Mouse (Mus musculus) heart, embryonic 14.5 days (tissue): ENCODE results near the gene Poc1b. TPM values are rescaled to one million over a fixed set of nuclear protein-coding genes. Genes with fewer than 3 reads are reported as not detected.

Experiments
- ATAC-seq: fragments of 200-750 bp; cut with Nextera tagmentation; 2 replicates; pipeline ENCODE4 v1.8.0; 2017; ENCODE audit warnings: low read depth, moderate TSS enrichment; ENCODE audit not compliant: insufficient number of reproducible peaks, insufficient read depth, low FRiP score
- H3K27ac ChIP-seq, 2 experiments: fragments of 200-500 bp in 1 of 2; fragments of 300-500 bp in 1 of 2; sonication (generic) in 1 of 2; replicated peaks in 1 of 2; 2 replicates each; pipeline ENCODE4 v1.5.1; 2012 to 2014; ENCODE audit warnings: low read depth in 2 of 2, low read length in 2 of 2, control low read depth in 1 of 2, mild to moderate bottlenecking in 1 of 2, mixed read lengths in 1 of 2; ENCODE audit not compliant: control insufficient read depth in 1 of 2, insufficient read depth in 1 of 2
- H3K27me3 ChIP-seq: fragments of 300-500 bp; sonication (generic); 2 replicates; pipeline ENCODE4 v1.6.1; 2014; ENCODE audit warnings: mild to moderate bottlenecking, low read length, control low read depth; ENCODE audit not compliant: control insufficient read depth, insufficient read depth
- H3K36me3 ChIP-seq: fragments of 300-500 bp; sonication (generic); 2 replicates; pipeline ENCODE4 v1.6.1; 2014; ENCODE audit warnings: mild to moderate bottlenecking, control low read depth, low read length, mixed read lengths; ENCODE audit not compliant: control insufficient read depth, insufficient read depth
- H3K4me1 ChIP-seq, 2 experiments: fragments of 200-500 bp in 1 of 2; fragments of 300-500 bp in 1 of 2; sonication (generic) in 1 of 2; 2 replicates each; pipeline ENCODE4 v1.6.1; 2012 to 2014; ENCODE audit warnings: low read length in 2 of 2, control low read depth in 1 of 2, mixed read lengths in 1 of 2; ENCODE audit not compliant: control insufficient read depth in 2 of 2, insufficient read depth in 2 of 2
- H3K4me2 ChIP-seq: fragments of 300-500 bp; sonication (generic); 2 replicates; pipeline ENCODE4 v1.6.1; 2014; ENCODE audit warnings: mild to moderate bottlenecking, low read length
- H3K4me3 ChIP-seq, 2 experiments: fragments of 200-500 bp in 1 of 2; fragments of 300-500 bp in 1 of 2; sonication (generic) in 1 of 2; 2 replicates each; pipeline ENCODE4 v1.5.1; 2012 to 2014; ENCODE audit warnings: low read length in 2 of 2, mild to moderate bottlenecking in 2 of 2, control low read depth in 1 of 2, low read depth in 1 of 2, moderate library complexity in 1 of 2; ENCODE audit not compliant: control insufficient read depth in 1 of 2, insufficient read depth in 1 of 2
- H3K9ac ChIP-seq: fragments of 300-500 bp; sonication (generic); 2 replicates; pipeline ENCODE4 v1.6.1; 2014; ENCODE audit warnings: mild to moderate bottlenecking, low read length
- H3K9me3 ChIP-seq: fragments of 300-500 bp; sonication (generic); 2 replicates; pipeline ENCODE4 v1.6.1; 2016; ENCODE audit warnings: low read length, control low read depth; ENCODE audit not compliant: control insufficient read depth
- WGBS: fragments of 180-500 bp; shearing (Covaris S2); extraction: QIAGEN DNeasy Blood & Tissue Kit; methylation state at CpG from one replicate; pipeline ENCODE4 v1.1.7; 2014; 5-methylcytosine and 5-hydroxymethylcytosine counted together
- polyA plus RNA-seq: library from polyadenylated mRNA; unstranded; fragments of >200 nt; fragmentation: Nextera tagmentation; extraction: Ambion mirVana; gene quantifications from 2 replicates; pipeline ENCODE4 v1.2.1, GENCODE M21; 2014

Poc1b gene
- polyA plus RNA-seq, 1 experiment from 2014 or later = 11.7 TPM

DNA sequence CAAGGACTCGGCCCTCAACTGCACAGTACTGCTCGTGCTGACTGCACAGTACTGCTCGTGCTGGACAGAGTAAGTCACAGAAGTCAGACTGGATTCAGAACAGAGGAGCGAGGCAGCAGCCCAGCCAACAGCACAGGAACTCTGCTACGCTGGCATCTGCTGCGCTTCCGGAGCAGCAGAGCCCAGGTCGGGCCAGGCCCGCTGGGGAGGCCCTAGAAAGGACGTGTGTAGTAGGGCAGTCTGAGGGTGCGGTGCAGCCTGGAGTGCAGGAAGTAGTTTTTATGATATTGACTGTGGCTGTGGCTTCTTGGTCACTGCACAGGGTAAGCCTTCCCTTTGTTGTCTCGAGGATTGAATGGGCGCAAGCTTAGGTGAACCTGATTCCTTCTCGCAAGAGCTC lies 20.1 kb downstream of the Poc1b start:
- WGBS = 87% methylated on average over 14 of the region's 14 CpGs
- Histone ChIP-seq H3K36me3 (no peaks in the 10 kb centered on the region), H3K4me1 (peaks cover 0 to 7% of the 10 kb centered on the region in 2 experiments; a peak in 1 of 4 replicates), H3K27me3 (no peaks in the 10 kb centered on the region), H3K4me3 (no peak overlapping the region), H3K27ac (no peak overlapping the region), H3K9me3 (no peaks in the 10 kb centered on the region), H3K4me2 (no peak overlapping the region), H3K9ac (no peak overlapping the region)
- no peak for ATAC-seq

DNA sequence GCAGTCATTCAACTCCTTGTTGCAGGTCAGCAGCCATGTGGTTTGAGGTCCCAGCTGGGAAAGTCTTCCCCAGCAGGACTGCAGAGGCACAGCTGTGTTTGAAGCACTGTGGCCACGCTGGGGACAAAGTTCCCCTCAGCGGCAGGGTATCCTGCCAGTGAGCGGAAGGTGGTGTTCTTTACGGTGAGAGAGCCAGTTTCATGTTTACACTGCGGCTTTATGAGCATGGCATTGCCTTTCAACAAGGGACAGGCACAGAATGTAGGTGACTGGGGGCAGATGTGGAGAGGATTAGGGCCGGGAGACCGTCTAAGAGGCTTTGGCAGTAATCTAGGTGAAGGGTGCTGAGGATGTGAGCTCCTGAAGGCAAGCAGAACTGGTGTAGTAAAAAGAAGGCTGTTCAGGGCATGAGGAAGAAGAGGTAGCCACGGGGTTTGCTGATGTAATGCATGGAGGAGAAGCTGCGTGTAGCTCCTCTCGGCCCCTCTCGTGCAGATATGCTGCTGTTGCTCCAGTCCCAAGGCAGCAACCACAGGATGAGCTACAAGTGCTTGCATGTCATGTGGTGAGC lies 20.9 kb downstream of the Poc1b start:
- Histone ChIP-seq H3K9me3 (no peaks in the 10 kb centered on the region), H3K9ac (no peak overlapping the region), H3K27ac (no peak overlapping the region), H3K4me2 (no peak overlapping the region), H3K4me3 (no peak overlapping the region), H3K36me3 (no peaks in the 10 kb centered on the region), H3K4me1 (peaks cover 0 to 7% of the 10 kb centered on the region in 2 experiments; a peak in 1 of 4 replicates), H3K27me3 (no peaks in the 10 kb centered on the region)
- no peak for ATAC-seq
- WGBS = 76% methylated on average over 11 of the region's 11 CpGs

DNA sequence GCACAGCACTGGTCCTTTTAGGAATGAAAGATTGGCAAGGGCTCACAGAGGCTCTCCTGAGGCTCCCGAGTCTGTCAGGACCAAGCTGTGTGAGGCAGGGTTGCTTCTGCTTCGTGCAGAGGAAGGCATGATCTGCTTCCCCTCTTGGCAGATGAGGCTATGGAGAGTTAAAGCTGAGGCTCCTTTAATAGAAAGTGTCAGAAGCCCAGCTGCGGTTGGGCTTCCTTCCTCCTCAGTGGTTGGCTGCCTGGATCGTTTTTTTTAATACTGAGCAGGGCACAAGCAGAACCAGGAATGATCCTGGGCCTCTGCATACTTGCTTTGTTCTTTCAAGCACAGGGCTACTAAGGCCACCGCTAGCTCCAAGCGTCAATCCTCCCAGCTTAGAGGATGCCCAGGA lies 23.8 kb downstream of the Poc1b start:
- no peak overlapping the region for H3K27ac ChIP-seq
- 15% methylated on average over 6 of the region's 6 CpGs for WGBS
- H3K4me3 ChIP-seq = no peak overlapping the region
- no peak for ATAC-seq
- no peaks in the 10 kb centered on the region for H3K9me3 ChIP-seq
- 0 out of 2 replicates have a peak, but pooled peaks cover 4% of the 10 kb centered on the region for H3K36me3 ChIP-seq
- peaks cover 0 to 7% of the 10 kb centered on the region in 2 experiments; a peak in 1 of 4 replicates for H3K4me1 ChIP-seq
- H3K27me3 ChIP-seq = no peaks in the 10 kb centered on the region
- H3K9ac ChIP-seq = no peak overlapping the region
- H3K4me2 ChIP-seq = no peak overlapping the region

DNA sequence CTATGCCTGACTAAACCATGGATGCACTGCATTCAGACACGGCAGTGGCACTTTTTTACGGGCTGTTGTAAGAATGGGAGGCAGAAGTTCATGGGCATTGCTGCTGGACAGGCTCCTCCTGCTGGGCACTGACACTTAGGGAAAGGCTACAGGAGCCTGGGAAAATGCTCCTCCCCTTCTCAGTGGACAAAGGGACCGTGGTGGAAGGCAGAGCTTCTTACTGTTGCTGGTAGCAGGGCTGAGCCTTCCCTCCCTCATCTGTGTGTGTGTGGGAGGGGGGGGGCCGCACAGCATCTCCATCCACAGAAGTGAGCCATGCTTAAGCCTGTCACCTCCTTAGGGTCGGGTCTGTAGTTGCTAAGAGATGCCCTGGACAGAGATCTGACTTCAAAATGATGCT lies 24.5 kb downstream of the Poc1b start:
- ATAC-seq = no peak
- 64% methylated on average over 5 of the region's 5 CpGs for WGBS

DNA sequence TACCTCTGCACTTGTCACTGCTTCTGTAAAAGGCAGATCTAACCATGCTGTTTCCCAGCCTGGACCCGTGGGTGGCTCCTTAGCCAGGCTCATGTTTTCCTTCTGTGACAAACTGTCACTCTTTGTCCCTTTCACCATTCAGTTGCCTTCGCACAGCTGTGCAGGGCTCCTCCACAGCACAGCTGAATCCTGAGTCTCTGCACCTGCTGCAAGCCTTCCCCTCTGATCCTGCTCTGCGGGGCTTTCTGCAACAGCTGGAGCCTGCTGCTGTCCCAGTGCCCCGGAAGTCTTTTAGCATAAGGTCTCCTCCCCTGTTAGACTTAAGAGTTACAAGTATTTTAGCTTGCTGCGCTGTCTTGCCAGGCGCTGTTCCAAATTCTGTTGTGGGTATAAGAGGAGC lies 25.4 kb downstream of the Poc1b start:
- Histone ChIP-seq H3K27ac (no peak overlapping the region), H3K27me3 (no peaks in the 10 kb centered on the region), H3K4me1 (peaks cover 6 to 7% of the 10 kb centered on the region in 2 experiments; a peak in 3 of 4 replicates), H3K9me3 (no peaks in the 10 kb centered on the region), H3K9ac (no peak overlapping the region), H3K4me2 (no peak overlapping the region), H3K36me3 (0 out of 2 replicates have a peak, but pooled peaks cover 4% of the 10 kb centered on the region), H3K4me3 (no peak overlapping the region)
- 69% methylated on average over 6 of the region's 6 CpGs for whole genome bisulfite sequencing
- no peak for ATAC-seq

More for the DNA sequence above, 24.5 kb downstream of the Poc1b start:
- peaks cover 3 to 7% of the 10 kb centered on the region in 2 experiments; a peak in 3 of 4 replicates for H3K4me1 ChIP-seq
- H3K9ac ChIP-seq = no peak overlapping the region
- H3K27me3 ChIP-seq = no peaks in the 10 kb centered on the region
- H3K36me3 ChIP-seq = 0 out of 2 replicates have a peak, but pooled peaks cover 4% of the 10 kb centered on the region
- H3K27ac ChIP-seq = no peak overlapping the region
- no peak overlapping the region for H3K4me3 ChIP-seq
- no peaks in the 10 kb centered on the region for H3K9me3 ChIP-seq
- H3K4me2 ChIP-seq = no peak overlapping the region

DNA sequence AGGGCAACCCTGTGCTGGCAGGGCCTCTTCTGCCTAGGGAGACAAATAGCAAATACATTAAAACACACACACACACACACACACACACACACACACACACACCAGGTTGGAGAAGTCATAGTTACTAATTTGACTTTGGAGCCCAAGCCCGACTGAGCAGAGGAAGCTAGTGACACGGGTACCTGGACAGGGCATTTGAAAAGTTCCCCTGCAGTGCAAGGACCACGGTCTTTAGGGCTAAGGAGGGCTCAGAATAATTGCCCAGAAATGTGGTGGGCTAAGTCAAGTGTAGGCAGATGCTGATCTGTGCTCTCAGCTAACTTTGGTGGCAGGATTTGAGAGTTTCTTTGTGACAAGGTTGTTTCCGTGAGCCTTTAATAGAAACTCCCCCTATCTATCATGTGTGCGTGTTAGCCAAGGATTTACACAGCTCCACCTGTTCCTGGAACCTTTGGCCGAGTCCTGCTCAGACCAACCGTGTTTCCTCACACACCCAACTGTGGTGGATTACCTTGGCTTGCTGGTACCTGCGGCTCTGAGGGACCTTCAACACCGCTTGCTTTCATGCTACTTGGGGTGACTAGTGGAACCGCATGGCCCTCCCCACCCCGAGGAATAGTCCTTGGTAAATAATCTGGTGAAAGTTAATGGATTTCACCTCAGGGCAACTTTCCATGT lies 25.9 kb downstream of the Poc1b start:
- 88% methylated on average over 11 of the region's 11 CpGs for WGBS
- Histone ChIP-seq H3K9me3 (no peaks in the 10 kb centered on the region), H3K4me2 (no peak overlapping the region), H3K36me3 (0 out of 2 replicates have a peak, but pooled peaks cover 4% of the 10 kb centered on the region), H3K27me3 (no peaks in the 10 kb centered on the region), H3K9ac (no peak overlapping the region), H3K4me1 (peaks cover 6 to 7% of the 10 kb centered on the region in 2 experiments; a peak in 3 of 4 replicates), H3K4me3 (no peak overlapping the region), H3K27ac (no peak overlapping the region)
- no peak for ATAC-seq

DNA sequence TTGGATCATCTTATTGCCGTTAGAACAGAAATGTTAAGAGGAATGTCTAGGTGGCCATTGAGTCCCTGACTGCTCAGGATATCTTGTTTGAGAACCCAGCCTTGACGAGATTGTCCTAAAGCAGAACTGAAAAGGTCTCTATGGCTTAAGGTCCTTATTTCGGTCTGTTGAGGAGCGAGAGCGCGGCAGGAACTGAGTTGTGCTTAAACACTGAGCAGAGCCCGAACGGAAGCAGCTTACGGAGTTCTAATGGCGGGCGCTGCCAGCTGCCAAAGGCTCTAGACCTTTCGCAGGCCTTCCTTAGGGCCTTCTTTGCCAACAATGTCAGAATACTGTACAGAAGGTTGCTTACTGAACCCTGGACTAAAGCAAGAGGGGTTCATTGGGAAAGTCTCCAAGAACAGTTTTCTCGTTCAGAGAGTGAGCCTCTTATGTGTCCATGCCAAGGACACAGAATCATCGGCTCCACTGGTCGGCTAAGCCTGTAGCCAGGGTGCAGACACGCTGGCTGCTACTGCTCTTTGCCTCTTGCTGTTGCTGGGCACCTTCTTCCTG lies 26.6 kb downstream of the Poc1b start:
- Histone ChIP-seq H3K36me3 (0 out of 2 replicates have a peak, but pooled peaks cover 4% of the 10 kb centered on the region), H3K9ac (no peak overlapping the region), H3K4me1 (peaks cover 6 to 7% of the 10 kb centered on the region in 2 experiments; a peak in 3 of 4 replicates), H3K27ac (no peak overlapping the region), H3K4me2 (no peak overlapping the region), H3K27me3 (no peaks in the 10 kb centered on the region), H3K4me3 (no peak overlapping the region), H3K9me3 (no peaks in the 10 kb centered on the region)
- no peak for ATAC-seq
- 91% methylated on average over 16 of the region's 16 CpGs for WGBS
